Mouse (Mus musculus): ENCODE results near the gene Lancl2.

Lancl2 gene

GRCm38 (mm10) chr6:57767112-57767868 lies 65.0 kb downstream of the Lancl2 start:
- no peak for DNase-seq (ENCODE audit: low read depth)

DNA sequence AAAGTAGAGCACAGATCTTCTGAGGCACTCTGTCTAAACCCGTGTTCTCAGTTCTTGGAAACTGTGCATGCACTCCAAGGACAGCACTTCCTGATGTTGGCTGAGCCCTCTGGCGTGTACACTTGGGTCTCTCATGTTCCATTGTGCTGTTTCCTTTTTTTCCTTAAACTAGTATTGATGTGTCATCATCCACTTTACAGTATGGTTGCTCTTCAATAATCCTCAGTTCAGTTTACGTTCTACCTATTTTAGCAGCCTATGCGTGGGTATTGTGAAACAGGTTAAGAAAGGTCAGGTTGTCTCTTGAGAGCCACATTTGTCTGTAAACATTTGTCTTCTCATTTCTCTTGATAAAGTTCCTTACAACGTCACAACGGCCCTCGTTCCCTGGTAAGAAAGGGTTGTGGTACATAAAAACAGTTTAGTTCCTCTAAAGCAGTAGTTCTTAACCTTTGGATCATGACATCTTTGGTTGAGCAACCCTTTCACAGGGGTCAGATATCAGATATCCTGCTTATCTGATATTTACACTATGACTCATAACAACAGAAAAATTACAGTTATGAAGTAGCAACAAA lies 66.7 kb downstream of the Lancl2 start:
- no peak for DNase-seq (ENCODE audit: low read depth)

GRCm38 (mm10) chr6:57770467-57771190 lies 68.3 kb downstream of the Lancl2 start:
- DNase-seq (ENCODE audit: low read depth) = no peak

GRCm38 (mm10) chr6:57773792-57774191 lies 71.5 kb downstream of the Lancl2 start:
- no peak for DNase-seq (ENCODE audit: low read depth)

DNA sequence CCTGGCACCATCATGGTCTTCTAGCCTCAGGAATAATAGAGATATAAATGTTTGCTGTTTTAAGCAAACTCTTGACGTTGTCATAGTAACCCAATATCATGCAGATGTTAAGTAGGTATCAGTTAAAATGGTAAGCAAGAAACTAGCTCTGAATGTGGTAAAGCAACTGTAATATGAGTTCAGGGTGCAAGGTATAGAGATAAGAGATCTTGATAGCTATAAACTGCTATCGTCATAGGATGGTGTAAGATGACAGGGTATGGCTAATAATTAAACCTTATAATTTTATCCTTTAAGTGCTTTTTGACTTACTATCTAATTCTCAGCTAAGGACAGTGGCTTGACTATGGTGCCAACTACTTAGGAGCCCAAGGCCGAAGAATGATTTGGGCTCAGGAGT lies 78.0 kb downstream of the Lancl2 start:
- no peak for DNase-seq (ENCODE audit: low read depth)

DNA sequence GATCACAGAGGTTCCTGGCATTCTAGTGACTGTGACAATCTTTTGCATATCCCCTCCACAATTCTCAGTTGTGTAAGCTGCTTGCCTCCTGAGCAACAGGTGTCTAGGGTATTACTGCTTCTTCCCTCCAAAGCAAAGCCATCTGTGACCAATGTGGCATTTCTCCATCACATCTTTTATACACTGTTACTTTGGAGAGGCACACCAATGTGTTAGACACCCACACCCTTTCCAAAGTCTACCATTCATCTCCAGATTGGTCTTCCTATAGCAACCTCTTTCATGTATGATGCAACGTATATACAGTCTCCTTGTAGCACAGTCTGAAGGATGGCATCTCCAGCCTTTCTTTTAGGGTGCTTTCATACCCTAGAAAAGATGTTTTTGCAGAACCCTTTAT lies 80.3 kb downstream of the Lancl2 start:
- no peak for DNase-seq (ENCODE audit: low read depth)

DNA sequence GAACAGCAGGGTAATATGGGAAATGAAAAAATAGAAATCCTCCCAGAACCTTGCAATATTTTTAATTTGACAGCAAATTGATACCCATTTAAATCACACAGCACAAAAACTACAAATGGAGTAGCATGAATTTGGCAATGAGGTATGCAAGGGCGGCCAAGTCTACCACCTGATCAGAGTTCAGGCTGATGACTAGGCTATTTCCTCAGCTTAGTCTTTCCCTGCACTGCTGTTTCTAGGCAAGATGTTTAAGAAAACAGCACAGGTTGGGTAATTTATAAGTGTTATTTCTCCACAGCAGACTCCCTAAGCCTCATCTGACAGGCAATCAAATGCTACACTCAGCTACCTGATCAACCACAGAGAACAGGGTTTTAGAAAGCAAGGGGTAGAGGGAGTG lies 81.9 kb downstream of the Lancl2 start:
- DNase-seq (ENCODE audit: low read depth) = no peak

DNA sequence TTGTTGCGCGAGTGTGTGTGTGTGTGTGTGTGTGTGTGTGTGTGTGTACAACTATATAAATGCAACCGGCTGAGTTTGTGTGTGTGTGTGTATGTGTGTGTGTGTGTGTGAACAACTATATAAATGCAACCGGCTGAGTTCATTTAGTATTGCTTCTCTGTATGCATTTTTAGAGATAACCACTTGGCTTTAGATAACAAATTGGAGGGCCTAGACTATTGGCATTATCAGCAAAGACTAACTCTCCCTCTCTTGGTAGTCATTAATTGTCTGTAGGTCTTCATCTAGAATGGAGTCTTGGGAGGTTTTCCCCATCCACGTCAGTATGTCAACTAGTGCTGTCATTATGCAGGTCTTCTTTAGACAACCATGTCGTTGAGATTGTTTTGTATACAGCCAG lies 85.0 kb downstream of the Lancl2 start:
- DNase-seq (ENCODE audit: low read depth) = no peak
